23 mouse cellular contexts compared by ENCODE assay signal in genomic region chr4:108473586-108473985, GRCm38 (mm10).
"Had no signal": no experiment of that assay in that cellular context is flagged by ENCODE, and none has a peak within 500 bp of the region (broad histone marks: within the 10 kb centered on the region; RNA-seq: fewer than 3 reads in every experiment).

No protein-coding gene starts in this region.

- H3K4me2 ChIP-seq: limb, embryonic 13.5 days; liver, embryonic 12.5 days; liver, embryonic 15.5 days; lung, embryonic 15.5 days; neural tube, embryonic 12.5 days; neural tube, embryonic 15.5 days had no signal

- ATAC-seq: liver, embryonic 12.5 days had no signal

- H3K4me1 ChIP-seq: limb, embryonic 10.5 days; limb, embryonic 13.5 days; liver, embryonic 15.5 days; lung, embryonic 15.5 days; midbrain, embryonic 10.5 days; neural tube, embryonic 12.5 days; neural tube, embryonic 15.5 days had no signal

- H3K27ac ChIP-seq: limb, embryonic 10.5 days; limb, embryonic 13.5 days; liver, embryonic 12.5 days; liver, embryonic 15.5 days; lung, embryonic 15.5 days; midbrain, embryonic 10.5 days; neural tube, embryonic 12.5 days; neural tube, embryonic 15.5 days; stomach, postnatal 0 days had no signal

- DNase-seq: kidney, postnatal 14 days; kidney, postnatal 4 days; liver; lung, adult 18-20 months; lung, postnatal 10 days; lung, postnatal 36 days; midbrain, embryonic 14.5 days; right cerebral cortex, adult 18-20 months; right cerebral cortex, postnatal 14 days; right cerebral cortex, postnatal 4 days; thymus, adult 2 months; thymus, postnatal 14 days; thymus, postnatal 4 days had no signal

- H3K36me3 ChIP-seq: liver, embryonic 15.5 days; lung, embryonic 15.5 days; neural tube, embryonic 12.5 days; neural tube, embryonic 15.5 days had no signal

- H3K9me3 ChIP-seq: limb, embryonic 10.5 days; limb, embryonic 13.5 days; liver, embryonic 12.5 days; liver, embryonic 15.5 days; lung, embryonic 15.5 days; megakaryocyte, embryonic 14.5 days; midbrain, embryonic 10.5 days; neural tube, embryonic 12.5 days; neural tube, embryonic 15.5 days had no signal

- H3K27me3 ChIP-seq: limb, embryonic 13.5 days; liver, embryonic 12.5 days; liver, embryonic 15.5 days; lung, embryonic 15.5 days; megakaryocyte, embryonic 14.5 days; neural tube, embryonic 12.5 days; neural tube, embryonic 15.5 days had no signal

- H3K9ac ChIP-seq: limb, embryonic 13.5 days; liver, embryonic 12.5 days; liver, embryonic 15.5 days; lung, embryonic 15.5 days; neural tube, embryonic 12.5 days; neural tube, embryonic 15.5 days had no signal

- H3K4me3 ChIP-seq: limb, embryonic 10.5 days; limb, embryonic 13.5 days; liver, embryonic 12.5 days; liver, embryonic 15.5 days; lung, embryonic 15.5 days; megakaryocyte, embryonic 14.5 days; midbrain, embryonic 10.5 days; neural tube, embryonic 12.5 days; neural tube, embryonic 15.5 days had no signal
